Mouse (Mus musculus) layer of hippocampus, adult 18-20 months (tissue): ENCODE data around the gene Med16. TPM values are rescaled to one million over a fixed set of nuclear protein-coding genes. Genes with fewer than 3 reads are reported as not detected.

Experiments used
- DNase-seq, 2 experiments: peaks; one replicate each; pipeline ENCODE4 v3.0.0; 2022; ENCODE audit warnings: low spot score in 2 of 2
- total RNA-seq, 2 experiments: library from RNA; stranded (reverse); gene quantifications; 2 replicates each; pipeline ENCODE4 v1.2.3; 2021

Med16 gene
- total RNA-seq, 2 experiments from 2014 or later, result 53.8 to 55.2 TPM

DNA sequence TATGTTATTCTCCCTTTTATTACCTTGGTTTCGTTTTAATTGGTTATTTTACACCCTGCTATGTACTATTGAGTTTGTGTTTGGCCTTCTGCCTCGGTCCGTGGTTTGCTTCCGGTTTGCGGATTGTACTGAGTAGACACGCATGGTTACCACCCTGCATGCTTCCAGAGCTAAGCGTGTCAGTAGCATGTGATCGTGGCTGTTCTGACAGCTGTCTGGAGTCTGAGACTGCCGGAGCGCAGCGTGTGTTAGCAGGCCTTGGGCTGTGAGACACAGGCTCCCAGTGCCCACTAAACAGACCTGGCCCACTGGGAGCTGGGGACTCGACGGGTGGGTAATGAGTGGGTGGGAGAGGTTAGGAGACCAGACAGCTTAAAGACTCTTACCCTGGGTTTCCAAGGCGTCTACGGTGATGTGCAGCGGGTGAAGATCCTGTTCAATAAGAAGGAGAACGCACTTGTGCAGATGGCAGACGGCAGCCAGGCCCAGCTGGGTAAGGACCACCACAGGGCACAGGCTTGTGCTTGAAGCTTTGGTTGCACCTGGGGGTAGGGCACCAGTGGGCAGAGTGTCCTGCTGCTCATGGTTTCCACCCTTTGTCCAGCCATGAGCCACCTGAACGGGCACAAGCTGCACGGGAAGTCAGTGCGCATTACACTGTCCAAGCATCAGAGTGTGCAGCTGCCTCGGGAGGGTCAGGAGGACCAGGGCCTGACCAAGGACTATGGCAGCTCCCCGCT lies 46.5 kb downstream of the Med16 start:
- DNase-seq, result no peak

DNA sequence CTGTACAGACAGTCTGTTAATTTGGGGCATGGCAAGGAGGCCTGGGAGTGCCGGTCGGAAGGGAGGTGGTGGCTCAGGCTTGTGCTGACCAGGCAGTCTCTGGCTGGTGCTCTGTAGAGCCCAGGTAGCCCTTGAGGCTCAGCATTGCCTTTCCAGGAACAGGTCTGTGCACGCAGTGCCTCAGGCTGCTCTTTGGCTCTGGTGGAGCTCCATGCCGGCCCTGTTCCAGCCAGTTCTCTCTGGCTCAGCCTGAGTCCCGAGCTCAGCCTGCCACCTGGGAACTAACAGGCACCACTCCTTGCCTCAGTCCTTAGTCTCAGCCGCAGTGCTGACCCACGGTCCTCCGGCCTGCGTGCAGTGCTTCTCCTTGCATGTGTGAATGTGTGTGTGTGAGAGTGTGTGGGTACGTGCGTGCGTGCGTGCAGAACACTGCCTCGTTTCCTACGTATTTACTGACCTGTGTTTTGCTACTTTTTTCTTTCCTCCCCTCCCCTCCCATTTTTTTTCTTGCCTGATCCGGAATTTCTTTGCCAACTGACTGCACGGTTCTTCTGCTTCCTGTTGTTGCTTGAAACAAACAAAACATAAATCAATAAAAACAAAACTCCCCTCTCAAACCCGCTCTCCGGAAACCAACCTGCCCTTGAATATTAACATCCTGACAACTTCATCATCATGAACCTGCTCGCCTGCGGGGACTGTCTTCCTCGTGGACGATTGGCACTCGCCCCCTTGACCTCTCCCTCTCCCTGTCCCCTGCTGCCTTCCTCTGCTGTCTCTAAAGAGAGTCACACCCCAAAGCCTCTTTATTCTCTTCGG lies 47.3 kb downstream of the Med16 start:
- DNase-seq, result no peak

DNA sequence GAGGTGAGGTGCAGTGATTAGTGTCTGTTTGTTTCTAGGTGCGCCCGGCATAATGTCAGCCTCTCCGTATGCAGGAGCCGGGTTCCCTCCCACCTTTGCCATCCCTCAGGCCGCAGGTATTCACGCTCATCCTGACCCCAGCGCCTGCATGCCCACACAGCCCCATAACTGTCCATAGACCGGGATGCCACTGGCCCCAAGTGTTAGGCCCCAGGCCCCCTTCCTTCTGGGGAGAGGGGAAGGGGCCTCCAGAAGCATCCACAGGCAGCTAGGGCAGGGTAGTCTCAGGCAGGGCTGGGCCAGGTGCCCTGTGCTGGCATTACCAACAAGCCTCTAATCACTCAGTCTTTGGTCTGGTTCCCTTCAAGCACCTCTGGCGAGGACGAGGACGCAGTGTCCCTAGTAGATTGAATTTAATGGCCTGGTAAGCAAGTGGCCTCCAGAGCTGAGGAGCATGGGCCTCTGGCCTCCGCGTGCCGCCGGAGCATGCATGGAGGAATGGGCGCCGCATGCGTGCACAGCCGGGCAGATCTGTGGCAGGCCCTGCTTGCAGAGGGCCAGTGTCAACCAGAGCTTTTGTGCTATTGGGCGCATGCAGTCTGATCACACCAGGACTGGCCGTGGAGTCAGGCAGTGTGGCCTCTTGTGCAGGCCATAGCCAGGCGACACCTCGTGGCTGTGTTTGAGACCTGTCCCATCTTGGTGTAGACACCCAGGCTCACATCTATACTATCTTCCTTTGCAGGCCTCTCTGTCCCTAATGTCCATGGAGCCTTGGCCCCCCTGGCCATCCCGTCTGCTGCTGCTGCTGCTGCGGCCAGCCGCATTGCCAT lies 48.4 kb downstream of the Med16 start:
- no peak for DNase-seq

DNA sequence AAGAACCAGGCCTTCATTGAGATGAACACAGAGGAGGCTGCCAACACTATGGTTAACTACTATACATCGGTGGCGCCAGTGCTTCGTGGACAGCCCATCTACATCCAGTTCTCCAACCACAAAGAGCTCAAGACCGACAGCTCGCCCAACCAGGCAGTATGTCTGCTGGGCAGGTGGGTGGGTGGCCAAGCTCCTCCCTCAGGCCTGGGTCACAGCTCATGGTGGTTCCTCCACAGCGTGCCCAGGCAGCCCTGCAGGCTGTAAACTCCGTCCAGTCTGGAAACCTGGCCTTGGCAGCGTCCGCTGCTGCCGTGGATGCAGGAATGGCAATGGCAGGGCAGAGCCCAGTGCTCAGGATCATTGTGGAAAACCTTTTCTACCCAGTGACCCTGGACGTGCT lies 49.6 kb downstream of the Med16 start:
- DNase-seq, result no peak

DNA sequence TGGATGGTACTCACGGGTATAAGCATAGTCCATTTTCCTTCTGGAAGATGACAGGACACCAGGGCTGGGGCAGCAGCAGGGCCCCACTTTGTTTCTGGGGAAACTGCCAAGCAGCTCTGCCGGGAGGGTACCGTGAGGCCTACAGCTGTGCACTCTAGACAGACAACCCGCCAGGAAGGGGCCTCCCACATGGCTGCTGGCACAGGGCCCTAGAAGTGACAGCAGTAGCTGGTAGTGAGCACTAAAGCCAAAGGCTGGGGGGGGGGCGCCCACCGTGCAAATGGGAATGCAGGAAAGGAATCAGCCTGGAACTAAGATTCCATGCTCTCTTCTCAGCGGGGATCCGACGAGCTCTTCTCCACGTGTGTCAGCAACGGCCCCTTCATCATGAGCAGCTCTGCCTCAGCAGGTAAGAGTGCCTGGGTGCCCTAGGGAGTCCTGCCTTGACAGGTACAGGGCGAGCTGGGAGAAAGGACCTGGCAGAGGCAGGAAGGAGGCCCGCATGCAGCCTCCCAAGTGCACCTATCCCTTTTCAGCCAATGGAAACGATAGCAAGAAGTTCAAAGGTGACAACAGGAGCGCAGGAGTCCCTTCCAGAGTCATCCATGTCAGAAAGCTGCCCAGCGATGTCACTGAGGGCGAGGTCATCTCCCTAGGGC lies 50.2 kb downstream of the Med16 start:
- peak; percentile 70 to 81 for DNase-seq

DNA sequence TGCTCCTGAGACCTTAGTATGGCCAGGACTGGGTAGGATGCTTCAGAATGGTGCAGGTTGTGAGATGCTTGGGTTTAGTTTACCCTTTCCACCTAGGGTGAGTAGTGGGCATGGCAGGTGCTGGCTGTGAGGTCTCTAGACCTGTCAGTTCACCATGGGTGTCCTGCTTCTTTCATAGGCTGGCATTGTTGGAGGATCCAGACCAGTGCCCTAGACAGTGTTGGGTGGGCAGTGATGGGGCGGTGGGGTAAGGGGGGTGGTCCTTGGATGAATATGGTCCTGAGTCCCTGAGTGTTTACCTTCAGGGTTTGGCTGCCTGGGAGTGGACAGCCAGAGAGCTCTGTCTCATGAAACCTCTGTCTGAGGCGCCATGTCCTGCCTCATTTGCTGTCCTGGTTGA lies 50.8 kb downstream of the Med16 start:
- DNase-seq, result no peak

DNA sequence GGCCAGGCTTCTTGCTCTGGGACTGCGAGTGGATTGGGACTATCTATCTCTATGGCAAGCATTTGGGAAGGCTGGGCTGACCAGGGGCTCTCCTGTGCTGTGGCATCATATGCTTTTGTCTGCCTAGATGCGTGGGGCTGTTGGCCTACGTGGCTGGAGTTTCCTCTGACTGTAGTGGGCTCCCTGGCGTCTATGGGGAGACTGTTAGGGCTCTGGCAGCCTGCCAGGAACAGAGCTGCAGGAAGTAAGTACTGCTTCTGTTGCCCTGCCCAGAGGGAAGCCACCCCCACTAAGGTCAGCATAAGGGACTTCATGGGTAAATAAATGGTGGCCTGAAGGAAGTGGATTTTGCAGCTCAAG lies 51.3 kb downstream of the Med16 start:
- no peak for DNase-seq

DNA sequence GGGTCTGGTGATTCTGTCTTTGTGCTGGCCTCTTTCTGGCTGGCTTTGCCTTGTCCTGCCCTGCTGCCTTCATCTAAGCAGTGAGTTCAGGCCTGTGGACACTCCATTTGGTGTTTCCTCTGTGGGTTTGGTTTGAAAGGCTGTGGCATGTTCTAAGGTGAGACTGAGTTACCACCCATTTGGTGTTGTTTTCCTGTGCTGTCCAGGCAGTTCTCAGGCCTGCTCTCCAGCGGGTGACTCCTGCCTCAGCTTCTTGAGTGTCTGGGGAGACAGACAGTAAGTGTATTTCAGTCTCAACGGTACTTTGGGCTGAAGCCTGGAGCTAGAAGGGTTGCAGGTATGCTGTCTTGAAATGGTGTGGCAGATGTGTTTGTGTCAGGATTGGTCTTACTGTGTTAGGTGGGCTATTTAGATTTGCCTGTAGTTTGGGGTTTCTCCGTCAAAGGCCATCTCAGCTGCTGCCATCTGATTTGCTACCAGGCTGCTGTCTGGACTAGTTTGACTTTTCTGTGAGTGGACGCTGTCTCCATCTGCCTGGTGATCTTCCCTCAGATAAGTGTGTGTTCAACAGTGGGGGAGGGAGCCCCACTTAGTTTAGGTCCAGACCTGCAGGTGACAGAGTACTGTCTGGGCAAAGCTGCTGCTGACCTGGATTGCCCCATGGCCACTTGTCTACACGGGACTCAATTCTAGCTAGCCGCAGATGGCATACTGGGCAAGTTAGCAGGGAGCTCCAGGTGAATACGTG lies 51.8 kb downstream of the Med16 start:
- DNase-seq, result no peak

DNA sequence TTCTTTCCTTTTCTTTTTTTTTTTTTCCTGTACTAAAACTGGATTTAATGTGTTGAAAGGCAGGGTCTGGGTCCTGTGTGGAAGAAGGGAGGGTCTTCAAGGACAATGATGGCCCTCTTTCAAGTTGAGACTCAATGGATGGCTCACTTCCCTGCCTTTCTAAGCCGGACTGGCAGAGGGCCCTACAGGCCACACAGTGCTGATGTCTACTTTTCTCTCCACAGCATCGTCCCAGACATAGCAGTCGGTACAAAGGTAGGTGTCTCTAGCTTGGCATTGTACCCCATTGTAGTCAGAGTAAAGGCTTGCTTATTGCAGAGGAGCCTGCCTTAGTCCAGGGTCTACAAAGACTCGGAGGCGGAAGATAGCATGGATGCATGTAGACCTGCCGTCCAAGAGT lies 52.4 kb downstream of the Med16 start:
- DNase-seq, result no peak

DNA sequence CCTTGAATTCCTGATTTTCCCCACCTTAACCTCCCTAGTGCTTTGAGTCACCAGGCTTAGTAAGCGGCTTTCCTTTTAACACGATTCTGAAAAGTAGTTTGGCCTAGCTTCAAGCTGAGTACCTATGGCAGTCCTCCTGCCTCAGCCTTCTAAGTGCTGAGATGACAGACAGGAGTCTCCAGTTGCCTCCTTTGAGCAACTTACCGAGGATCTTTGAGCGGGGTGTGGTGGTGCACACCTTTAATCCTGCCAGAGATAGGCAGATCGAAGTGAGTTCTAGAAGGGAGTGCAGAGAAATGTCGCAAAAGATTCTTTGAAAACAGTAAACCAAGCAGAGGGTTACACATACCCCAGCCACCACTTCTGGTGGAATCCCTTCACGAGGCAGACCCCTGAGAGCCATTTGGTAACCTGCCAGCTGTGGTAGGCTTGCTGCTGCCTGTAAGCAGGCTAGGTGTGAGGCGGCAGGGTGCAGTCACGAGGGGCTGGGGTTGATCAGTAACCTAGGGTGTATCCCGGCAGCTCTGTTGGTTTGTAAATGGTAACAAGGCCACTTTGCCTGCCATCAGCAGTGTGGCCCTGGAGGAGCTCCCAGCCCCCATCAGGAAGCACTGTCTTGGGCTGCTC lies 53.1 kb downstream of the Med16 start:
- DNase-seq, result no peak

DNA sequence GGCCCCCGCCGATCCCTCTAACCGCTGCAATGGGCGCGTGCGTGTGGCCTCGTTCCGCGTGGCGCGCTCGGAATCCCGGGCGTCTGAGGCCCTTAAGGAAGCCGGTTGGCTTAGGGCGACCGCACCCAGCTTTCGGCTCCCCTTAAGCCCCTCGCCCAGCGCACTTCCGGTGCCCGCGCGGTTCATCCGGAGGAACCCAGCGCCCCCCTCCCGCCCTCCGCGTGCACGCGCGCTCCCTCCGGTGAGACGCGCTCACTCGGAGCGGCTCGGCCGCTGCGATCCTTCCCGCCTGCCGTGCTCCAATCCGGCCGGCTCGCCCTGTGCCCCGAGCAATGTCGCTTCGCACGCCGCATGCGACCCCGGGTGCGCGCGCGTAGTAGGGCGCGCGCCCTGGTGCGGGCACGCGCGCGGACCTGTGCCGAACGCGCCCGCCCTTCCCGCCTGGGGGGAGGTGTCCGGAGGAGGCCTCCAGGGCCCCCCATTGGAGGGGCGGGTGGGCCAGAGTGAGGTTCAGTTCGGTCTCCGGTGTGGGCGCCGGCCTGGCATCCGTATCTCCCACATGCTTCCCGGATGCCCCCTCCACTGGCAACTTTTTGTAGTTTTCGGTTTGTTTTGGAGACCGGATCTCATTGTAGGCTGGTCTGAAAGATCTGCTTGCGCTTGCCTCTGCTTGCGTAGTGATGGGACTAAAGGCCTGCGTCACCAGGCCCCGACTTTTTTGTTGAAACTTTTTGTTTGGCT lies 53.8 kb downstream of the Med16 start:
- DNase-seq, result no peak

DNA sequence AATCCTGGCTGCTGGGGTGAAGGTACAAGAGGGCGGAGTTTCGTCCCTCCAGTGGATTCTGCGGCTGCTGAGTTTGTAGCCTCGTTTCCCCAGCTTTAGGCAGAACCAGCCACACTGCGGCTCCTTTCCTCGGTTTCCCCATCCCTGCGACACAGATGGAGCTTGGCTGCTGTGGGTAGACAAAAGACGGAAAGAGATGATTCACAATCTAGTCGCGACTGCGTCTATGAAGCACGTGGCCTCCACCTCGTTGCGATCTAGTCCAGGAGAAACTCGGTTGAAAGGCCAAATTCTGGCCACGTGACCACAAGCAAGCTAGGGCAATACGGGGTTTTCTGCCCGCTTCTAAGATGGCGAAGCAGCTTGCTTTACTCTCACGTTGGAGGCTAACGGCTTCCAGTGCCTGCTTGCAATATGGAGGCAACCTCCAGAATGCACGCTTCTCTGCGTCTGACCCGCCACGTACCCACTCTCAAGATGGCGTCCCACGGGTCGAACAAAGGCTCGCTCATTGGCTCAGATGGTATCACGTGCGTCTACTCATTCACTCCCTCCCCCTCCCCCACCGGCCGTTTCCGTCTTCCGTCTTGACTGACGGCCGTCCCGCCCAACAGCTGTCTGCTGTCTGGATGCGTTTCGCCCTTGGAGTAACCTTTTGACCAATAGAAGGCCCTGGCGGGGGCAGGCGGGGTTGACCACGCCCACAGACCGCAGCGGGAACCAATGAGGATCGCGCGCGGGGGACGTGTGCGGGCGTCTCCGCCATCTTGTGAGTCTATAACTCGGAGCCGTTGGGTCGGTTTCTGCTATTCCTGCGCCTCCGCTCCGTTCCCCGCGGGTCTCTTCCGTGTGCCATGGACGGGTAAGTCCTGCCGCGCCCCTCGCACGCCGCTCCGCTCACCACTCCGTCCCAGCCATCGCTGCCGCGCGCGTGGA lies 54.6 kb downstream of the Med16 start, which contains the start of gene Ptbp1:
Gene Ptbp1, plus strand, starts transcription at position 568 of the 936 bp plus-strand sequence.
- DNase-seq, result peak; percentile 99 to 100

DNA sequence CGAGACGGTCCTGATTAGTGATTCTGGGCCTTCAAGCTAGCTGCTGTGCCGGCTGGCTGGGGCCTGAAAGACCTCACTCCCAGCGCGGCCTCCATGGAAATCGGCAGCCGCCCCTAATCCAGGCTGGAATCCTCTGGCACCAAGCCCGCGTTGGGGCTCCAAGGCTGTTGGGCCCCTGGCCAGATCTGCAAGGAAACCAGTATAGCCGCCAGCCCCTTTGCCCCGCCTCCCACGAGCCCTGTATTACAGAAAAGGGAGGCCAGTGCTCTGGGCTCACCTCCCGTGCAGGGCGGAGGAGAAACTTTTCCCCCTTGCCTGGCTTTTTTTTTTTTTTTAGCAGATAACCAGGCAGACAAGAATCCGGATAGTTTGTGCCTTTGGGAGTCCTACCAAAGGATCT lies 55.3 kb downstream of the Med16 start:
- peak; percentile 68 to 86 for DNase-seq

DNA sequence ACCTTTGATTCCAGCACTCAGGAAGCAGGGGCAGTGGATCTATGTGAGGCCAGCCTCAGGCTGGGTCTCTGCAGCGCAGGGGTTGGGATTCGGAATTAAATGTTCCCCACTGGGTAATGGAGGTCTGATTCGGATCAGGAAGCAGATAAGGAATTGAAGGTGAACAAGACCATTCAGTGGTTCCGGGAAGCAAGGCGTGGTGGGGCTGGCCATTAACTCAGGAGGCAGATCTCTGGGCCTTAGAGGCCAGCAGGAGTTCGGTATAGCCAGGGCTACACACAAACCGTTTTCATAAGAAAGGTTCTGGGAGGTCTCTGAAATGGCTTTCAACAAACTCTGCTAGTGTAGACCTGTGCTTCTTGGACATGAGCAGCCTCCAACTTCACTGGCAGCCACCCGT lies 55.9 kb downstream of the Med16 start:
- no peak for DNase-seq

DNA sequence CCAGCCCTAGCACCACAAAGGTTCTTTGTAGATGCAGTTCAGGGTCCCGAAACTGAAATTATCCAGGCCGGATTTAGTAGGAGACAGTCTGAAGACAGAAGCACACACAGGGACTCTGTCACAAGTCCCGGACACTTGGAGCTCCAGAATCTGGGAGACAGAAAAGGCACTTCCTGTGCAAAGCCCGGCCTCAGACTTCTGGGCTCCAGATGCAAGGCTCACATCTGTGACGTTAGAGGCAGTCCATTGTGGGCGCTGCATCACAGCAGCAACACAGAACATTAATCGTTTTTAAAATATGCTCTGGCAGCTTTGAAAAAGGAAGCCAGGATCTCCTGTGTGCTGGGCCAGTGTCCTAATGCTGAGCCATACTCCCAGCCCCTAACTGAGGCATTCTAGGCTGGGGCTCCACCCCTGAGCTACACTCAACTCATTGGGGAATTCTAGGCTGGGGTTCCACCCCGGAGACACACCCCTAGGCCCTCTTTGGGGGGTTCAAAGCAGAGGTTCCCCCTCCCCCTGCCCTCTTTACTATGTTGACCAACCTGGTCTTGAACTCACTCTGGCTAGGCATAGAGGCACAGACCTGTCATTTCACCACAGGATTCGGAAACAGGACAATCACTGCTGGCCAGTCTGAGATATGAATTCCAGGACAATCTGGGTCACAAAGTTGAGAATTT lies 56.5 kb downstream of the Med16 start:
- no peak for DNase-seq

DNA sequence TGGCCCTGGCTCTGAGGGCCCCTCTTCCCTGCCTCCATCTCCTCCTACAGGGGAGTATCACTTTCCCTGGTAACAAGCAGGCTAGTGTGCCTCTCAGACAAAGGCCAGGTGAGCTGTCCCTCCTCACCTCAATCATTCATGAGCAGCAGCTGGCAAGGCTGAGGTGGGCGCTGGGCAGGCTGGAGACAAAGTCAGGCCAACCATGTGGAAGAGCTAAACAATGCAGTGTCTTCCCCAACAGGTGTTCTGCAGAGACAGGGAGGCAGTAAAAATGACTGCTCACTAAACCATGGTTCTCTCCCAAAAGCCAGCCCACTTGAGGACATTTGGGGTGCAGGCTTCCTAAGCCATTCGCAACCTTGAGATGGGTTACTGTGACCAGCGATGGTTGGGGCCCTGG lies 57.1 kb downstream of the Med16 start:
- DNase-seq, result no peak

DNA sequence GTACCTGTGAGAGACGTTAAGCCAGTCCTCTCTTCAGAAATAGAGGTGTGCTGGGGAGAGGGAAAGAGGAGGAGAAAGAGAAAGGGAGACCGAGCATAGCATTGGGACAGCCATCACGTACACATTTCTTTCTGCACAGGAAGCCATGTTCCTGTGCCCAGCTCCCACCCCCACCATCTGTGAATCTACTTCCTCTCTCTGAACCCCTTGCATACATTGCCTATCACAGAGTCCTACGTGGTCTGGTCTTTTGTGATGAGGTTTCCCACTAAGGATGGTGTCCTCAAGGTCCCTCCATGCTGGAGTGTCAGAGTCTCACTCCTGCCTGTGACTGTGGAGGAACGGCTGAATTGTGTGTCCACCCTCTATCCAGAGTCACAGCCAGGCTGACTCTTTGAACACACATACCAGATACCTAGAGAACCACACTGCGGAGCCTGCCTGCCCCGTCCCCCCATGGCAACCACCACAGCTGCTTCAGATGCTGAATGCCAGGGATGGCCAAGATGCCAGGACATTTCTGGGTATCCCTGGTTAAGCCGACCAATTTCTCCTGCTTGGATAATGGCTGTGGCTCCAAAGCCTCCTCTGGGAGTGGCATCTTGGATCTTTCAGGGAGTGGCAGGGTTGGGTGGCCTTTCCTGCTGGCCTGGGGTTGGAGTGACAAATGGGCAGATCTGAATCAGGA lies 58.6 kb downstream of the Med16 start:
- DNase-seq, result no peak
